Mouse (Mus musculus): ENCODE measurements around the gene AC170998.1. TPM values are rescaled to one million over a fixed set of nuclear protein-coding genes. Genes with fewer than 3 reads are reported as not detected.

The AC170998.1 gene
- polyA plus RNA-seq, 1 experiment from 2014 or later = 1.0 TPM

DNA sequence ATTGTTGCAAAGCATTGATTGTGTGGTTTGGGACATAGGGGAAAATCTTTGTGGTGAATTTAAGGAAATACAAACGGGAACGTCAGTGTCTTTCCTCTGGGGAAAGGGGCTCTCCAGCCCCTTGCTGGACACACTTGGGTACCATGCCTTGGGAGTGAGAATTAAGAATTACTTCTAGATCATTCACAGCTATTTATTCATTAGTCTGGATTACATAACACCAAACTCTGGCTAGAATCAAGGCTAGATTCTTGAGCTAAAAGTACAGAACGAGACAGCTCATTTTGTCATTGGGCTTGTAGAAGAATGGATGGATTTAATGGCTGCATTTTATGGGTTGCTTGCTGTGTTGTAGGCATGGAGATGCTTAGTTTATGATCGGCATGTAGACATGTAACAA lies 31.1 kb upstream of the AC170998.1 start:
- Histone ChIP-seq H3K4me2 (replicated peaks; ENCODE audit: low read depth) (no peak overlapping the region), H3K27ac (replicated peaks) (no peak overlapping the region), H3K9me3 (ENCODE audit: control insufficient read depth, low read length) (no peaks in the 10 kb centered on the region), H3K4me3 (ENCODE audit: low read depth, low read length) (no peak overlapping the region), H3K27me3 (ENCODE audit: control insufficient read depth, insufficient read depth, low read length) (no peaks in the 10 kb centered on the region), H3K36me3 (ENCODE audit: control insufficient read depth, insufficient read depth, low read length) (no peaks in the 10 kb centered on the region), H3K4me1 (replicated peaks; ENCODE audit: control insufficient read depth, insufficient read depth) (peaks cover 11% of the 10 kb centered on the region), H3K9ac (ENCODE audit: low read length) (no peak overlapping the region)
- DNase-seq (ENCODE audit: low spot score) (no peak), ATAC-seq (ENCODE audit: low FRiP score, low TSS enrichment) (no peak)
- TF ChIP-seq EP300 (optimal IDR thresholded peaks at IDR 0.05) = no peak
- no peak for TF ChIP-seq CTCF (IDR thresholded peaks at IDR 0.05; ENCODE audit: low read depth)
- WGBS = 85% methylated on average over 4 of the region's 4 CpGs

DNA sequence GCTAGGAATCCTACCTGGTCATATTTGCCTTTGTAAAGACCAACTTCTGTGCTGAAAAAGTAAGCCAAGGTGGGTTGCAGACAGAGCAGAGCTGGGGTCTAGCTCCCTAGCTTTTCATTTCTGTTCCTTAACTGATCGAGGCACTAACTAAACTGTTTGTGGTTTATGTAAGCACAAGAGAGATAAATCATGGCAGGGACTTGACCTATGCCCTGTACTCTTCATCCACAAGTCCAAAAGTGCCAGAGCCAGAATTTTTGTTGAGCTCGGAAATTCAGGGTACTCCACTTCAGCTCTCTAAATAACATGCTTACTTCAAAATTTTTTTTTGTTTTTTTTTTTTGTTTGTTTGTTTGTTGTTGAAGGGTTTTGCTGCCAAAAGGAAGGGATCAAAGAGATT lies 29.2 kb upstream of the AC170998.1 start:
- no peak for ATAC-seq (ENCODE audit: low FRiP score, low TSS enrichment)
- H3K36me3 ChIP-seq (ENCODE audit: control insufficient read depth, insufficient read depth, low read length) = no peaks in the 10 kb centered on the region
- H3K9me3 ChIP-seq (ENCODE audit: control insufficient read depth, low read length) = no peaks in the 10 kb centered on the region
- WGBS = 25% methylated on average over 2 of the region's 2 CpGs
- H3K4me2 ChIP-seq (replicated peaks; ENCODE audit: low read depth) = no peak overlapping the region
- no peak overlapping the region for H3K4me3 ChIP-seq (ENCODE audit: low read depth, low read length)
- peaks cover 11% of the 10 kb centered on the region for H3K4me1 ChIP-seq (replicated peaks; ENCODE audit: control insufficient read depth, insufficient read depth)
- no peaks in the 10 kb centered on the region for H3K27me3 ChIP-seq (ENCODE audit: control insufficient read depth, insufficient read depth, low read length)
- TF ChIP-seq EP300 (optimal IDR thresholded peaks at IDR 0.05) (no peak), CTCF (IDR thresholded peaks at IDR 0.05; ENCODE audit: low read depth) (no peak)
- 0 out of 2 replicates have a peak overlapping the region, but pooled peaks have one; percentile 32 for H3K9ac ChIP-seq (ENCODE audit: low read length)
- H3K27ac ChIP-seq (replicated peaks) = peak overlapping the region; percentile 20; the same call in 1 of the 2 replicates
- DNase-seq (ENCODE audit: low spot score) = no peak

DNA sequence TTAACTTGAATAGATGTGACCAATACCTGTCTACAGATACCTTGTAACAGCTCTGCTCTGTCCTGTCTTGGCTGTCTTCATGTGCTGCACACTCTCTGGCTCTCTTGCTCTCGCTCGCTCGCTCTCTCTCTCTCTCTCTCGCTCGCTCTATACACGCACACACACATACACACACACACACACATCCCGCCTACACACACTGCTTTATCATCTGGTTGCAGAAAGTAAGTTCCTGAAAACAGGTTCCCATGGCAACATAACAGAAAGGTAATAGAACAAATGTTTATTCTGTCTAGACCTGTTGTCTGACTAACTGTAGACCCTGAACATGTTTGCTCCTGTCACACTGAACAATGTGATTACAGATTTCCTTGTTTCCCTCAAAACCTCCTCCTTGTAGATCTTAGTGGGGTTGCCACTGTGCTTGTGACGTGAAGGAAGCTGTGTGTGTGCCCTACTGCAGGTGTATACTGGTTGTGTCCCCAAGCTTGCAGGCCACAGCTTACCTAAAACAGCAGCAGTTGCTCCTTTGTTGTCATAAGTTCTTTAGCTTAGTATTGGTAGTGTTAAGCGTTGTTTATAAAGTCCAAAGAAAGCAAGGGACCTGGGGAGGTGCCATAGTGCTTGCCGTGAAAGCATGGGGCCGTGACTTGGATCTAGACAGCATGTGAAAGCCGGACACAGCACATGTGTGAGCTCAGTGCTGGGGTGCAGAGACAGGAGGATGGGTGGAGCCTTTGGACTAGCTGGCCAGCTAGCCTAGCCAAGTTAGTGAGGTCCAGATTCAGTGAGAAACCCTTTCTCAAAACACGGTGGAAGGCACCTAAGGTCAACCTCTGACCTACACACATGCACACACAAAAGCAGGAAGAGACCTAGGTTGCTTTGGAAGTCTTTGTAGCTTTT lies 28.3 kb upstream of the AC170998.1 start:
- Histone ChIP-seq H3K9ac (ENCODE audit: low read length) (no peak overlapping the region), H3K9me3 (ENCODE audit: control insufficient read depth, low read length) (no peaks in the 10 kb centered on the region), H3K4me2 (replicated peaks; ENCODE audit: low read depth) (peak overlapping the region; percentile 9), H3K4me3 (ENCODE audit: low read depth, low read length) (no peak overlapping the region), H3K27me3 (ENCODE audit: control insufficient read depth, insufficient read depth, low read length) (no peaks in the 10 kb centered on the region), H3K36me3 (ENCODE audit: control insufficient read depth, insufficient read depth, low read length) (no peaks in the 10 kb centered on the region), H3K27ac (replicated peaks) (peak overlapping the region; percentile 75), H3K4me1 (replicated peaks; ENCODE audit: control insufficient read depth, insufficient read depth) (peaks cover 11% of the 10 kb centered on the region)
- DNase-seq (ENCODE audit: low spot score) = peak; percentile 71
- TF ChIP-seq CTCF (IDR thresholded peaks at IDR 0.05; ENCODE audit: low read depth) (no peak), EP300 (optimal IDR thresholded peaks at IDR 0.05) (no peak)
- ATAC-seq (ENCODE audit: low FRiP score, low TSS enrichment) = peak; percentile 87
- WGBS = 38% methylated on average over 13 of the region's 13 CpGs

DNA sequence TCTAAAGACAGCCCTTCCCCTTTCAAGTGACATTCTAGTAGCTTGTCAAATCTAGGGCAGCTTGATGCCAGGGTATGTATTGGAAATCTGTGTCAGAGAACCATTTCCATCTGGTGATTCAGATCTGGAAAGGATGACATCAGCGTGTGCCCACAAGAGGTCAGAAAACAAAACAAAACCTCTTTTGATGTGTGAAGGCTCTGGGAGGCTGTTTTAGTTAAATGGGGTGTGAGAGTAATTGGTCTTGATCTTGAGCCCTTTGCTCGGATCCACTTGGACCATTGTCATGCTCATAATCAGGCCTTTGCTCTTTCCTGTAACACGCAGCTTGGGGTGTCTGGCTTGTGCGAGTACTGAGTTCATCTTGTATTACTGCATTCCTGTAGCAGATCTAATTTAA lies 27.6 kb upstream of the AC170998.1 start:
- TF ChIP-seq EP300 (optimal IDR thresholded peaks at IDR 0.05) (no peak), CTCF (IDR thresholded peaks at IDR 0.05; ENCODE audit: low read depth) (no peak)
- ATAC-seq (ENCODE audit: low FRiP score, low TSS enrichment) (no peak), DNase-seq (ENCODE audit: low spot score) (no peak)
- Histone ChIP-seq H3K4me1 (replicated peaks; ENCODE audit: control insufficient read depth, insufficient read depth) (peaks cover 11% of the 10 kb centered on the region), H3K4me2 (replicated peaks; ENCODE audit: low read depth) (no peak overlapping the region), H3K9me3 (ENCODE audit: control insufficient read depth, low read length) (no peaks in the 10 kb centered on the region), H3K4me3 (ENCODE audit: low read depth, low read length) (no peak overlapping the region), H3K9ac (ENCODE audit: low read length) (no peak overlapping the region), H3K36me3 (ENCODE audit: control insufficient read depth, insufficient read depth, low read length) (no peaks in the 10 kb centered on the region), H3K27me3 (ENCODE audit: control insufficient read depth, insufficient read depth, low read length) (no peaks in the 10 kb centered on the region), H3K27ac (replicated peaks) (no peak overlapping the region; the same call in 1 of the 2 replicates)
- WGBS = 48% methylated on average over 4 of the region's 4 CpGs

DNA sequence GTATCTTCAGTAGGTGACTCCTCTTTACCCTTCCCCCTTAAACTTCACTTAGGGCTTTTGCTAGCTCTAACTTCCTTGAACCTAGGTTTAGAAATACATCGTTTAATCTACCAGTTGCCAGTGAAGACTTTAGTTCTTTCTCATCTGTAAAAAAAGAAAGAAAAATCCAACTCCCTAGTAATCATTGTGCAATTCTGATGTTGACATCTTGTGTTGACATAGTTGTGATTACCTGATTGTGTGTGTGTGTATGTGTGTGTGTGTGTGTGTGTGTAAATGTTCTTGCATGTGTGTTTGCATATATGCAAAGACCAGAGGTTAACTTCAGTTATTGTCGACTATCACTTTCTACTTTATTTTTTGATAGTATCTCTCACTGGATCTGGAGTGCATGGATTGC lies 27.2 kb upstream of the AC170998.1 start:
- Histone ChIP-seq H3K9me3 (ENCODE audit: control insufficient read depth, low read length) (no peaks in the 10 kb centered on the region), H3K27me3 (ENCODE audit: control insufficient read depth, insufficient read depth, low read length) (no peaks in the 10 kb centered on the region), H3K9ac (ENCODE audit: low read length) (no peak overlapping the region), H3K4me1 (replicated peaks; ENCODE audit: control insufficient read depth, insufficient read depth) (peaks cover 10% of the 10 kb centered on the region), H3K36me3 (ENCODE audit: control insufficient read depth, insufficient read depth, low read length) (no peaks in the 10 kb centered on the region), H3K4me3 (ENCODE audit: low read depth, low read length) (no peak overlapping the region), H3K4me2 (replicated peaks; ENCODE audit: low read depth) (no peak overlapping the region), H3K27ac (replicated peaks) (no peak overlapping the region)
- DNase-seq (ENCODE audit: low spot score) = peak; percentile 32
- no peak; the same call in 1 of the 2 replicates for ATAC-seq (ENCODE audit: low FRiP score, low TSS enrichment)
- TF ChIP-seq CTCF (IDR thresholded peaks at IDR 0.05; ENCODE audit: low read depth) (no peak), EP300 (optimal IDR thresholded peaks at IDR 0.05) (no peak)
- WGBS = 53% methylated on average over 2 of the region's 2 CpGs

DNA sequence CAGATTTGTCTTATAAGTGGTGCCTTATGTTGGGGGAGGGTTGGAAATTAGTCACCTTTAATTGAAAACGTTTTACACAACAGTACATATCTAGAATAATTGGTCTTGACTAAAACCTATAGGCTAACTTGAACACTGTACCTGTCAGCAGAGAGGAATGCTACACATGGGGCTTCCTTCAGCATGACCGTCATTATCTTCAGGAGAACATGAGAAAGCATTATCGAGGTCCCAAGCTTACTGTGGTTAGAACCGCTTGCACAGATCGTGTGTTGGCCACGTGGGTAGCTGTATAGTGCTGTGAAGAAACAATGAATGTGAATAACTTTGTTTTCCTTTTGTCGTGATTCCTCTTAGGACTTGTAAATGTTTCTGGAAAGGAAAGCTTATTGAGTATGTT lies 26.1 kb upstream of the AC170998.1 start:
- Histone ChIP-seq H3K4me3 (ENCODE audit: low read depth, low read length) (no peak overlapping the region), H3K27ac (replicated peaks) (no peak overlapping the region), H3K27me3 (ENCODE audit: control insufficient read depth, insufficient read depth, low read length) (no peaks in the 10 kb centered on the region), H3K36me3 (ENCODE audit: control insufficient read depth, insufficient read depth, low read length) (no peaks in the 10 kb centered on the region), H3K9ac (ENCODE audit: low read length) (no peak overlapping the region), H3K4me2 (replicated peaks; ENCODE audit: low read depth) (no peak overlapping the region), H3K4me1 (replicated peaks; ENCODE audit: control insufficient read depth, insufficient read depth) (peaks cover 8% of the 10 kb centered on the region), H3K9me3 (ENCODE audit: control insufficient read depth, low read length) (no peaks in the 10 kb centered on the region)
- ATAC-seq (ENCODE audit: low FRiP score, low TSS enrichment) (no peak), DNase-seq (ENCODE audit: low spot score) (no peak)
- WGBS = 79% methylated on average over 7 of the region's 7 CpGs
- TF ChIP-seq CTCF (IDR thresholded peaks at IDR 0.05; ENCODE audit: low read depth) (no peak), EP300 (optimal IDR thresholded peaks at IDR 0.05) (no peak)

Data from stomach, postnatal 0 days (tissue).